Mouse (Mus musculus) embryonic facial prominence, embryonic 13.5 days (tissue): ENCODE data around the gene Ylpm1. TPM values are rescaled to one million over a fixed set of nuclear protein-coding genes. Genes with fewer than 3 reads are reported as not detected.
A peak's percentile ranks its signal among the peaks of the same experiment; 100 is the strongest.

ENCODE experiments used
- ATAC-seq: fragments of 200-750 bp; cut with Nextera tagmentation; 2 replicates; pipeline ENCODE4 v1.8.0; 2017; ENCODE audit warnings: low read depth; ENCODE audit not compliant: insufficient number of reproducible peaks, insufficient read depth, low FRiP score, low TSS enrichment
- H3K27ac ChIP-seq: fragments of 300-500 bp; sonication (generic); 2 replicates; pipeline ENCODE4 v1.5.1; 2015; ENCODE audit warnings: moderate library complexity, mild to moderate bottlenecking, inconsistent platforms
- H3K27me3 ChIP-seq: fragments of 300-500 bp; sonication (generic); 2 replicates; pipeline ENCODE4 v1.6.1; 2015; ENCODE audit warnings: mild to moderate bottlenecking, inconsistent platforms
- H3K36me3 ChIP-seq: fragments of 300-500 bp; sonication (generic); 2 replicates; pipeline ENCODE4 v1.6.1; 2015; ENCODE audit warnings: mild to moderate bottlenecking, inconsistent platforms
- H3K4me1 ChIP-seq: fragments of 300-500 bp; sonication (generic); 2 replicates; pipeline ENCODE4 v1.6.1; 2015; ENCODE audit warnings: inconsistent platforms
- H3K4me2 ChIP-seq: fragments of 300-500 bp; sonication (generic); 2 replicates; pipeline ENCODE4 v1.6.1; 2015; ENCODE audit warnings: moderate library complexity, mild to moderate bottlenecking, inconsistent platforms
- H3K4me3 ChIP-seq: fragments of 300-500 bp; sonication (generic); 2 replicates; pipeline ENCODE4 v1.5.1; 2015; ENCODE audit warnings: mild to moderate bottlenecking, inconsistent platforms
- H3K9ac ChIP-seq: fragments of 300-500 bp; sonication (generic); 2 replicates; pipeline ENCODE4 v1.6.1; 2015; ENCODE audit warnings: mild to moderate bottlenecking, inconsistent platforms
- H3K9me3 ChIP-seq: fragments of 300-500 bp; sonication (generic); 2 replicates; pipeline ENCODE4 v1.6.1; 2016; ENCODE audit warnings: inconsistent platforms
- WGBS: fragments of 180-500 bp; shearing (Covaris S2); methylation state at CpG from one replicate; pipeline ENCODE4 v1.1.7; 2015; ENCODE audit warnings: mixed read lengths; 5-methylcytosine and 5-hydroxymethylcytosine counted together
- polyA plus RNA-seq: library from polyadenylated mRNA; unstranded; fragments of >200 nt; fragmentation: Nextera tagmentation; extraction: Ambion mirVana; gene quantifications from 2 replicates; pipeline ENCODE4 v1.2.1, GENCODE M21; 2015

Ylpm1 gene
- 37.5 and 45.9 TPM in 2 replicates for polyA plus RNA-seq

- Histone ChIP-seq H3K4me3 (peak within 1 kb of the TSS; percentile 69), H3K4me2 (peak within 1 kb of the TSS; percentile 96), H3K9ac (peak within 1 kb of the TSS; percentile 99), H3K27ac (peak within 1 kb of the TSS; percentile 81), H3K36me3 (no peaks in the 10 kb centered on the region), H3K4me1 (peaks cover 23% of the 10 kb centered on the region), H3K9me3 (no peaks in the 10 kb centered on the region), H3K27me3 (no peaks in the 10 kb centered on the region)
- peak; percentile 98 for ATAC-seq
- under 1% methylated on average over 45 of the region's 45 CpGs for WGBS
These were observed at the start of gene Ylpm1 for GRCm38 (mm10) chr12:84996083-84996496. Gene Ylpm1, plus strand, starts transcription at chr12:84996321.

GRCm38 (mm10) chr12:84947894-84948583 is 48.1 kb upstream of the Ylpm1 start:
- Histone ChIP-seq H3K4me3 (no peak overlapping the region), H3K27ac (no peak overlapping the region), H3K9ac (no peak overlapping the region), H3K9me3 (no peaks in the 10 kb centered on the region), H3K36me3 (peaks cover 63% of the 10 kb centered on the region), H3K4me1 (no peaks in the 10 kb centered on the region), H3K27me3 (no peaks in the 10 kb centered on the region), H3K4me2 (no peak overlapping the region)
- ATAC-seq = no peak
- 77% methylated on average over 2 of the region's 2 CpGs for WGBS

DNA sequence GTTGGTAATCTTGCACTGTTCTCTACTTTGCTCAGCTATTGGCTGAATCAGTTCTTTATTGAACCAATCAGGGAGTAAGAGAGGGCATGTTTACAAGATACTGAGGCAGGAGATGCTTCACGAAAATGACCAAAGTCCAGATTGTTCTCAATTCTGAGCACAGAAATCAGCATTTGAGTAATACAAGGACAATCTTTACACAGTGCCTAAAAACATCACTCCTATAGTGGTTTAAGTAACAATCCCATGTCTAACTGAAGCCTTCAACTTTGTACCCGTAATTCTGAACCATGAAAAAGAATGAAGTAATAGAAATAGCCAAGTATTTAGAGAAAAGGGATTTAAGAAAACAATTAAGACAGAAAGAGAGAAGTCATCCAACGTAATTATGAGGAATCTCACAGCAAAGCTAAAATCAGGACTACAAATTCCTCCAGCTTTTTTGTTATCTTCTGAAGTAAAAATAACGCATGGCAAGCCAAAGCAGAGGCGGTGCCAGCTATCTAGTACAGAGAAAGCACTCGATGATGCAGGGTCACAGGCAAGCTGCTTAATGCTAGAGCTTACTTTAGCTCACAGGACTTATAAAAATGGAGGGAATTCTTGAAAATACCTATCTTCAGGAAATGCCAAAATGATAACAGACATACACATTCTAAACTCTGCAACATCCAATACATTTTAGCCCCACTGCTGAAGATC is 47.4 kb upstream of the Ylpm1 start:
- Histone ChIP-seq H3K9ac (no peak overlapping the region), H3K9me3 (no peaks in the 10 kb centered on the region), H3K27me3 (no peaks in the 10 kb centered on the region), H3K36me3 (peaks cover 56% of the 10 kb centered on the region), H3K4me2 (no peak overlapping the region), H3K4me3 (no peak overlapping the region), H3K4me1 (no peaks in the 10 kb centered on the region), H3K27ac (no peak overlapping the region)
- no peak for ATAC-seq
- 94% methylated on average over 6 of the region's 6 CpGs for WGBS

DNA sequence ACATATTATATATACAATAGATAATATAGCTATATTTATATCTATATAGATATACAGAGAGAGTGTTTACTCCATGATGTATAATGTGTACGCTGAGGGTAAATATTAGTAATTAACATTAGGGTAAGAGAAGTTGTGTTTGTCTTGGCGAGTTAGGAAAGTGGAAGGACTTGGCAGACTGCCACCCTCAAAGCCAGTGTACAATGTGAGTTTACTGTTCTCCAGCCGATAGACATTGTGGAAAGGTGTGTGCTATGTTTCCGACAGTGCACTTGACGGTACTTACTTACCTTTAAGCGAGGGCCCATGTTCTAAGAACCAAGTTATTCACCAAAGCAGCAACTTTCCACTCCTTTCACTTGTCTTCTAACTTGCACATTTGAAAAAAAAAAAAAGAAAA is 45.4 kb upstream of the Ylpm1 start:
- 93% methylated on average over 6 of the region's 6 CpGs for WGBS

DNA sequence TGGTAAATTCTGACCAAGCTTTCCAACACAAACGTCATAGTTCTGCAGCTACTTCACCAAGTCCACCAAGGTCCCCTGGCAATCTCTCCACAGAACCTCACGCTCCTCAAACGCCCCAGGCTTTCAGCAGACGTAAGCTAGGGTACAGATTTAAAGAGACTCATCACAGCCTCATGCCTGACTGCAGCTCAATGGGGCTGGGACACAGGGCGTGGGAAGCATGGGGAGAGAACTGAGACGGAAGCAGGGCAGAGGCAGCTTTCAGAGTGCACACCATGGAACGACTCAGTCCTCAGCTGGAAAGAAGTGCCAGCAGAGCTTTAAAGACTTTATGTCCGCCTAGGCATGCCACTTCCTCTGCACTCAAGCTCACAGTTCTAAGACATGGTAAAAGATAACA is 44.6 kb upstream of the Ylpm1 start:
- H3K9ac ChIP-seq = no peak overlapping the region
- H3K27me3 ChIP-seq = no peaks in the 10 kb centered on the region
- no peak overlapping the region for H3K27ac ChIP-seq
- WGBS = 76% methylated on average over 8 of the region's 8 CpGs
- no peak for ATAC-seq
- no peak overlapping the region for H3K4me2 ChIP-seq
- H3K4me3 ChIP-seq = no peak overlapping the region
- no peaks in the 10 kb centered on the region for H3K9me3 ChIP-seq
- H3K36me3 ChIP-seq = peaks cover 39% of the 10 kb centered on the region
- no peaks in the 10 kb centered on the region for H3K4me1 ChIP-seq

More for the DNA sequence above, 45.4 kb upstream of the Ylpm1 start:
- H3K9ac ChIP-seq = no peak overlapping the region
- no peaks in the 10 kb centered on the region for H3K27me3 ChIP-seq
- no peak for ATAC-seq
- H3K36me3 ChIP-seq = peaks cover 39% of the 10 kb centered on the region
- no peak overlapping the region for H3K27ac ChIP-seq
- H3K4me3 ChIP-seq = no peak overlapping the region
- H3K9me3 ChIP-seq = no peaks in the 10 kb centered on the region
- H3K4me1 ChIP-seq = no peaks in the 10 kb centered on the region
- H3K4me2 ChIP-seq = no peak overlapping the region

DNA sequence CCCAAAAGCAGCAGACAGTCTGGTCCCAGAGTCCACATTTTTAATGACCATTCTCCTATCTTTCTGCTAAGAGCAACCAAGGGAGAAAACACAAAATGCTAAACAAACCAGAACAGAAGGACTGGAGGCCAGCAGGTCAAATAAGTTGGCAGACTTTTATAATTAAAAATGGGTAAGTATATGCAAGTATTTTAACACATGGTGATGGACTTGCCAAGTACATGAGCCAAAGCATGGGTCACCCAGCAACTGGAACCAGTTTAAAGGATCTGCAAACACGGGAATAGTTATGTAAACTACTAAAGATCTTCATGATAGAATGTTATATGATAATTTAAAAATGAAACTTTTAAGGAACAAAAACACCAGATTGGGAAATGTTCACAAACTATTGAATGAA is 43.8 kb upstream of the Ylpm1 start:
- ATAC-seq = no peak
- peaks cover 33% of the 10 kb centered on the region for H3K36me3 ChIP-seq
- H3K4me1 ChIP-seq = no peaks in the 10 kb centered on the region
- H3K4me2 ChIP-seq = no peak overlapping the region
- no peaks in the 10 kb centered on the region for H3K27me3 ChIP-seq
- no peak overlapping the region for H3K4me3 ChIP-seq
- 82% methylated on average over 1 of the region's 1 CpGs for WGBS
- H3K27ac ChIP-seq = no peak overlapping the region
- H3K9ac ChIP-seq = no peak overlapping the region
- no peaks in the 10 kb centered on the region for H3K9me3 ChIP-seq

- no peak overlapping the region for H3K9ac ChIP-seq
- 96% methylated on average over 3 of the region's 3 CpGs for WGBS
- H3K4me1 ChIP-seq = no peaks in the 10 kb centered on the region
- no peak overlapping the region for H3K4me2 ChIP-seq
- no peak overlapping the region for H3K27ac ChIP-seq
- H3K9me3 ChIP-seq = no peaks in the 10 kb centered on the region
- no peak for ATAC-seq
- H3K4me3 ChIP-seq = no peak overlapping the region
- no peaks in the 10 kb centered on the region for H3K27me3 ChIP-seq
- H3K36me3 ChIP-seq = peaks cover 19% of the 10 kb centered on the region
These were observed 39.8 kb upstream of the Ylpm1 start for GRCm38 (mm10) chr12:84956317-84956716.

DNA sequence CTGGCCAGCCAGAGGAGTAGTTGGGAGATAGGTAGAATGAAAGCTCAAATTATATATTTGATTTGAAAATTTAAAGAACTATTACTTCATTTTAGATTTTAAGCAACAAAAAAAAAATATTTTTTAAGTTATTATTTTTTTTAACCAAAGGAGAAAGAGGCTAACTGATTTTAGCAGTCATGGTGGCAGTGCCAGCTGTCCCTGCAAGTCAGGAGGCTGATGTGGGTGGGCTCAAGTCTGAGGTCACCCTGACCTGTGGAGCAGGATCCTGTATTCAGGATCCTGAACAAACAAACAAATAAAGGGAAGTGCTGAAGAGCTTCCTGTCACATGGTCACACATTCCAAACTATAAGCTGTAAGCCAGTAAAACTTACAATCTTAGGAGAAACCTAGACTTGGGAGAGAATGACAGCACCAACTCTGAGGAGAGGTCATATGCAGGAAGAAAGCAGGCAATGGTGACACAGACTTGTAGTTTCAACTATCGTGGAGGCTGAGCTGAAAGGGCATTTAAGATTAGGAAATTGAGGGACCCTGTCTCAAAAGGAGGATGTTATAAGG is 37.2 kb upstream of the Ylpm1 start:
- WGBS = 64% methylated on average over 1 of the region's 1 CpGs
- Histone ChIP-seq H3K27ac (no peak overlapping the region), H3K36me3 (peaks cover 30% of the 10 kb centered on the region), H3K9me3 (no peaks in the 10 kb centered on the region), H3K27me3 (no peaks in the 10 kb centered on the region), H3K4me3 (no peak overlapping the region), H3K4me1 (no peaks in the 10 kb centered on the region), H3K4me2 (no peak overlapping the region), H3K9ac (no peak overlapping the region)
- ATAC-seq = no peak

DNA sequence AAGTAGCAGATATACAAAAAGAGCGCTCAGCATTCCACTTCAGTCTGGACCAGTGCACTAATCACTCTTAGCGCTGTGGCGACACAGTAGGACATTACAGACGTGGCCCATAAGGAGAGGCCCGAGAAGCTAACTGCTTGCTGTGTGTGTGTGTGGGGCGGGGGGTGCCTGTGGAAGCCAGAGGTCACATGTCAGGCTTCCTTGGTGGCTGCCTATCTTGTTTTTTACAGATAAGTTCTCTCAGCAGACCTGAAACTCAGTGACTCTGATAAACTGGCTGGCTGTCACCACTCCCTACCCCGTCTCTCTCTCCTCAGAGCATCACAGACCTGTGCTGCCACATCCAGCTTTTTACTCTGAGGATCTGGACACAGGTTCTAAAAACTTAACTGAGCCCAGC is 33.5 kb upstream of the Ylpm1 start:
- WGBS = 83% methylated on average over 7 of the region's 7 CpGs
- peaks cover 29% of the 10 kb centered on the region for H3K36me3 ChIP-seq
- H3K4me2 ChIP-seq = no peak overlapping the region
- H3K27me3 ChIP-seq = no peaks in the 10 kb centered on the region
- no peaks in the 10 kb centered on the region for H3K4me1 ChIP-seq
- no peak overlapping the region for H3K4me3 ChIP-seq
- no peak overlapping the region for H3K9ac ChIP-seq
- no peak for ATAC-seq
- no peaks in the 10 kb centered on the region for H3K9me3 ChIP-seq
- H3K27ac ChIP-seq = no peak overlapping the region

- Histone ChIP-seq H3K9ac (peak overlapping the region; percentile 84), H3K27me3 (no peaks in the 10 kb centered on the region), H3K4me1 (peaks cover 17% of the 10 kb centered on the region), H3K36me3 (peaks cover 17% of the 10 kb centered on the region), H3K4me2 (peak overlapping the region; percentile 93), H3K9me3 (no peaks in the 10 kb centered on the region), H3K27ac (no peak overlapping the region), H3K4me3 (peak overlapping the region; percentile 71)
- WGBS = 83% methylated on average over 16 of the region's 16 CpGs
- no peak for ATAC-seq
These were observed 27.1 kb upstream of the Ylpm1 start for GRCm38 (mm10) chr12:84968831-84969655.

DNA sequence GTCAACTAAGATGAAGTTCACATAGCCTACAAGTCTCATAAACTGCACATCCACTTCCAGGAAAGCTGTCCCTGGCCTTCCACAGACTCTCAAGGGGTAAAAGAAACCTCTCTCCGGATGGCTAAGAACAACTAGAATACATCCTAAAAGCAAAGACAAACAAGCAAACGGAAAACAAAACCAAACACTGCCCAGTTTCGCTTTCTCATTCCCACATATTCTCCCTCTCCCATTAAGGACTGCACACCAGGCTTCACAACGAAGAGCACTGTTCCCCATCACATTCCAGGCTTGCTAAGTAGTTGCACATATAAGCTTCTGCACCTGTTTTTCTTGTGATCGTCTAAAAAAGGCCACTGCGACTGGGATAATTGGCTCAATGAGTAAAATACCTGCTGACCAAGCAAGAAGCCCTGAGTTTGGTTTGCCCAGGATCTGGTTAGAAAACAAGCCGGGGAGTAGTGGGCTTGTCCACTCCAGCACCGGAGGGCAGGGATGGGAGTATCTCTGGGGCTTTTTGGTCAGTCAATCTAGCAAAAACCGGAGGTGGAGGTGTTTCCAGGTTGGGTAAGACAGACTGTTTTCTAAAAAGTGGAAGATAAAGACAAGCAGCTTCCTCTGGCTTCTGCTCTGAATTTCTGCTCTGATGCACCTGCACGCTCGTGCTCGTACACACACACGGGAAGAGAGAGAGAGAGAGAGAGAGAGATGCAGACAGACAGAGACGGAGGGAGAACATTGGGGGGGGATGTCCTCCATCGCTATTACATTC is 26.3 kb upstream of the Ylpm1 start:
- Histone ChIP-seq H3K4me1 (peaks cover 17% of the 10 kb centered on the region), H3K27ac (no peak overlapping the region), H3K9ac (peak overlapping the region; percentile 84), H3K36me3 (peaks cover 21% of the 10 kb centered on the region), H3K27me3 (no peaks in the 10 kb centered on the region), H3K9me3 (no peaks in the 10 kb centered on the region), H3K4me2 (peak overlapping the region; percentile 93), H3K4me3 (peak overlapping the region; percentile 71)
- 26% methylated on average over 15 of the region's 15 CpGs for WGBS
- ATAC-seq = no peak
